9 mouse cellular contexts compared by ENCODE assay signal in genomic region chr3:131110191-131111150, GRCm38 (mm10). TPM values are rescaled to one million over a fixed set of nuclear protein-coding genes. Genes with fewer than 3 reads are reported as not detected.
DNase-seq lines count a peak whose midpoint lies in the region; ATAC-seq lines count a peak whose summit lies in the region.
"Had no signal": no experiment of that assay in that cellular context is flagged by ENCODE, and none has a peak within 500 bp of the region (broad histone marks: within the 10 kb centered on the region; RNA-seq: fewer than 3 reads in every experiment).

Gene Lef1 (plus strand): TSS chr3:131110471.

- ATAC-seq in megakaryocyte, adult 5-6 weeks (ENCODE audit: poor library complexity, severe bottlenecking), result no peak
- peak; percentile 47 for ATAC-seq in forebrain, embryonic 16.5 days
- ATAC-seq in kidney, embryonic 16.5 days (ENCODE audit: low FRiP score, low TSS enrichment), result peak; percentile 53; the same call in 1 of the 2 replicates

- H3K9me3 ChIP-seq in megakaryocyte, embryonic 14.5 days, result no peaks in the 10 kb centered on the region
- H3K9me3 ChIP-seq in forebrain, embryonic 16.5 days (ENCODE audit: control insufficient read depth, low read length), result no peaks in the 10 kb centered on the region
- no peaks in the 10 kb centered on the region for H3K9me3 ChIP-seq in kidney, embryonic 16.5 days (ENCODE audit: low read length)

- H3K27me3 ChIP-seq in megakaryocyte, embryonic 14.5 days (replicated peaks), result peaks cover 97% of the 10 kb centered on the region
- H3K27me3 ChIP-seq in forebrain, embryonic 16.5 days (replicated peaks; ENCODE audit: control insufficient read depth, insufficient read depth, low read length), result peaks cover 14% of the 10 kb centered on the region
- peaks cover 57% of the 10 kb centered on the region for H3K27me3 ChIP-seq in kidney, embryonic 16.5 days (ENCODE audit: insufficient read depth, low read length)

- peak within 1 kb of the TSS; percentile 91 for H3K4me3 ChIP-seq in megakaryocyte, embryonic 14.5 days (replicated peaks)
- peak within 1 kb of the TSS; percentile 54 for H3K4me3 ChIP-seq in forebrain, embryonic 16.5 days (replicated peaks; ENCODE audit: low read length)
- peak within 1 kb of the TSS; percentile 69 for H3K4me3 ChIP-seq in kidney, embryonic 16.5 days (ENCODE audit: low read length)
- H3K4me3 ChIP-seq: erythroblast, embryonic 14.5 days had no signal

- peak within 1 kb of the TSS; percentile 64 for H3K9ac ChIP-seq in forebrain, embryonic 16.5 days (replicated peaks; ENCODE audit: low read depth, low read length)
- H3K9ac ChIP-seq in kidney, embryonic 16.5 days (replicated peaks; ENCODE audit: low read length), result peak within 1 kb of the TSS; percentile 73

- H3K4me2 ChIP-seq in forebrain, embryonic 16.5 days (ENCODE audit: low read length), result peak within 1 kb of the TSS; percentile 93
- peak within 1 kb of the TSS; percentile 89 for H3K4me2 ChIP-seq in kidney, embryonic 16.5 days (replicated peaks; ENCODE audit: low read depth, low read length)

- H3K27ac ChIP-seq in forebrain, embryonic 16.5 days (ENCODE audit: low read length), result 0 out of 2 replicates have a peak within 1 kb of the TSS, but pooled peaks have one; percentile 21
- H3K27ac ChIP-seq in kidney, embryonic 16.5 days (ENCODE audit: low read length), result 0 out of 2 replicates have a peak within 1 kb of the TSS, but pooled peaks have one; percentile 34

- DNase-seq in adrenal gland, adult 18-20 months (ENCODE audit: low spot score in 2 of 2), result peak; percentile 51 to 53
- DNase-seq in mesoderm, embryonic 11.5 days (ENCODE audit: low read depth, low spot score), result peak; percentile 87
- DNase-seq in testis, postnatal 10 days (ENCODE audit: low spot score), result peak; percentile 57
- no peak for DNase-seq in urinary bladder, adult 2 months (ENCODE audit: low spot score)

- no peaks in the 10 kb centered on the region for H3K36me3 ChIP-seq in megakaryocyte, embryonic 14.5 days (replicated peaks; ENCODE audit: low read length)
- H3K36me3 ChIP-seq in forebrain, embryonic 16.5 days (ENCODE audit: control insufficient read depth, insufficient read depth), result no peaks in the 10 kb centered on the region
- no peaks in the 10 kb centered on the region for H3K36me3 ChIP-seq in kidney, embryonic 16.5 days (ENCODE audit: insufficient read depth, low read length)

- H3K4me1 ChIP-seq in megakaryocyte, embryonic 14.5 days, result peaks cover 53% of the 10 kb centered on the region
- H3K4me1 ChIP-seq in forebrain, embryonic 16.5 days (replicated peaks; ENCODE audit: control insufficient read depth, insufficient read depth, low read length), result peaks cover 52% of the 10 kb centered on the region
- H3K4me1 ChIP-seq in kidney, embryonic 16.5 days (ENCODE audit: insufficient read depth, low read length), result peaks cover 48% of the 10 kb centered on the region

- under 1% methylated on average over 60 of the region's 69 CpGs for WGBS in forebrain, embryonic 16.5 days
- under 1% methylated on average over 61 of the region's 69 CpGs for WGBS in kidney, embryonic 16.5 days

RNA-seq across cellular contexts. Expression of gene Lef1, which starts in this region (rescaled TPM):
- polyA plus RNA-seq in megakaryocyte, embryonic 14.5 days (2012; ENCODE audit: insufficient read depth, low replicate concordance), result 0.87 TPM in 1 of 2 replicates, not detected in the other
- 1.5 and 1.6 TPM in 2 replicates for total RNA-seq in megakaryocyte, adult 5-6 weeks (2015)
- 0.66 and 1.1 TPM in 2 replicates for total RNA-seq in megakaryocyte, adult 5-6 weeks (2017)
- total RNA-seq in adrenal gland, adult 18-20 months (2021), result 10 to 100 TPM in 1 of 2 experiments, 1 to 10 TPM in 1; 7.3 to 10.1 TPM
- 12.1 and 12.7 TPM in 2 replicates for polyA plus RNA-seq in forebrain, embryonic 16.5 days (2015; fragmentation: Nextera tagmentation; extraction: Ambion mirVana)
- 20.0 and 28.6 TPM in 2 replicates for polyA plus RNA-seq in kidney, embryonic 16.5 days (2015; fragmentation: Nextera tagmentation; extraction: Ambion mirVana)
- polyA plus RNA-seq in urinary bladder, adult 2 months (2012; rRNA removed), result 2.3 and 4.0 TPM in 2 replicates
- polyA plus RNA-seq: erythroblast, embryonic 14.5 days had no signal
